Mouse (Mus musculus) embryo, embryonic 9.5 days (tissue): ENCODE results near the gene Mcf2l.

Experiments used
- DNase-seq: peaks from one replicate; pipeline ENCODE4 v3.0.0-alpha.2; 2017; ENCODE audit errors: extremely low spot score

Gene Mcf2l

DNA sequence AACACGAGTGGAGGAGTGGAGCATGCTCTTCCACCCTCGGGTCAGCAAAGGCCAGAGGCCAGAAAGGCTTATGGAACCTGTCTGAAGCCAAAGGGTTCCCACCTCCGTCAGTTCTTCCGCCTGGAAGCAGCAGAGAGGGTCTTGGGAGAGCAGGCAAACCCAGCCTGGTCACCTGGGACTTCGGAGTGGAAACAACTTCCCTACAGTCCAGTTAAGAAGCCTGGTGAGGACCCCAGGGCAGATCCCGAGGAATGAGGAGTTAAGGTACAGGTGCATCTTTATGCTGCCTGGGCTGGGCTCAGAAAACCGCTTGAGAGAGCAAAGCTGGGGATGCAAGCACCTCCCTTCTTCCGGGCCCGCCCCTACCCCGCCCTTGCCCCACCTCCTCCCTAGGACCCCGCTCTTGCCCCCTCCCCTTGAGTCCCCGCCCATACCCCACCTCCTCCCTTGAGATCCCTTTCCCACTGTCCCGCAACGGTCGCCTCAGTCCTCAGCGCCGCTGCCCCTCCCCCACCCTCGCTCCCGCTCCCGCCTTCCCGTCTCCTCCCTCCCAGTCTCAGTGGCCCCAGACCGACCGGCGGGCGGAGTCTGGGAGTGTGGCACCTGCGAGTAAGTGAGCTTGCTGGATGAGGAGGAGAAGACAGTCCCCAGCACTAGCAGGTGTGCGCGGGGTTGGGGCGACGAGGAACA is at the start of gene Mcf2l:
Mcf2l (plus strand) TSS at position 450 of the 690 bp plus-strand sequence.
- peak; percentile 91 for DNase-seq

DNA sequence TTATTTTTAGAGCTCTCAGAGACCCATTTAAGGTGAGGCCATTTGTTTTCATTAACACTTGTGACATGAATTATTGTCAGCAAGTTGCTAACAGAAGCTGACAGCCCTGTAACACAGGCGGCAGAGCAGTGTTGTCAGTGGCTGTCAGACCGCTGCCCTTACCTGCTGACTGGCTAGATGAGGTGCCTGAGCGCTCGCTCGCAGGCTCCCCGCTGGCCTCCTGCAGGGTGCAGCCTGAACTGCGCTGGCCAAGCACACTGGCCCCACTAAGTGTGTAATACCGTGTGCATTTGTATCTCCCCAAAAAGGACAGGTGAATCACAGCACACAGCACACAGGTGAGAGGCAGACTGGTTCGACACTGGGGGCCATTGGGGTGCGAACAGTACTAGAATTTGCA is 49.0 kb upstream of the Mcf2l start:
- no peak for DNase-seq

DNA sequence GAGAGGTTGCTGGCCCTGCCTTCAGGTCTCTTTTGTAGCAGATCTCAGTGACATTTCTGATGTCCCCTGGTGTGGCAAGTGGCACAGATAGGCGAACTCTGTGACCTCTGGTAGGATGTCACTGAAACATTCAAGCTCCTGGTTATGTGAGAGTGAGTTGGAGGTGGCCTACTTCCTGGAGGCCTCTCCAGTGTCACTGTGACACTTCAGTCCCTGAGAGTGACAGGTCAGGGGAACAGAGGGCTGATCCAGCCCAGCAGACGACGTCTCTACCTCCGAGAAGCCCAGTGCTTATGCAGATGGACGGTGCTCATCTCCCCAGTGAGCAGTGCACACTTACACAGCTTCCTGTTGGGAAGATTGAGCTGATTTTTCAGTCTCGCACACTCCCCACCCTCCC is 48.4 kb upstream of the Mcf2l start:
- no peak for DNase-seq

DNA sequence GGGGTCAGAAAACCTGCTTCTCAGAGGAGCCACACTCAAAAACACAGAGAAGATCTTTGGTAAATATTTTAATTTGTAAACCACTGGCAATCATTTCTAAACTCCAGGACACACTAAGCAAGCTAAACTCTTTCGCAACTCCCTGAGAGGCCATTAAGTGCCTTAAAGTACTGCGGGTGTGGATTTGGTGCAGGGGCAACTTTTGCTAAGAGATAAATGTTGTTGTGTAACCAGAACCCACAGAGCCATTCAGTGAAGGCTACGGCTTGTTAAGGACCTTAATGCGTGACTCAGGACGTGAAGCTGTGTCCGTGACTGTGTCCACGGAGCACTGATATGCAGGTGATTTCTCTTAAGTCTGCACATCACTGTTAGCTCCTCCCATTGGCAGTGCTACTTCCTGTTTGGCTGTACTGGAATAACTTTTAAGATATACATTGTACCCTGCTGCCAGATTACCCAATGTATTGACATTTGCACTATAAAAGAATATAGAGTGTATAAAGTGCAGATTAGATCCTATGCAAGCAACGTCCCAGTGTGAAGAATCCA is 47.8 kb upstream of the Mcf2l start:
- no peak for DNase-seq

DNA sequence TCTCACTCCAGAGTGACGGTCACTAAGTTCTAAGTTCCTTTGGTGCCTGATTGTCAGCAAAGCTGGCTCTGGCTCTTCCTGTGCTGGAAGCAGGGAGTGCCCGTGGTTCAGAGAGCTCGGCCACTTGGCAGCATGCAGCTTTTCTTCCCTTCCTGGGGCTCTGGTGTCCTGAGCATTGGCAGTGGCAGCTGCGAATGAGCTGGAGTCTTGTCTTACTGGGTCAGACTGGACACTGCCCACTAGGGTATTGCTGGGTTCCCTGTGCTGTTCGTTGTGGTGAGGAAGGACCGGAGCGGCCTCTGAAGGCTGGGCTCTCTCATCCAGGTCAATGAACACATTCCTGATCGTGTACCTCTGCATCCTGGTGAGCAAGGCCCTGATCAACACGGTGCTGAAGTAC is 46.5 kb upstream of the Mcf2l start:
- DNase-seq = no peak

DNA sequence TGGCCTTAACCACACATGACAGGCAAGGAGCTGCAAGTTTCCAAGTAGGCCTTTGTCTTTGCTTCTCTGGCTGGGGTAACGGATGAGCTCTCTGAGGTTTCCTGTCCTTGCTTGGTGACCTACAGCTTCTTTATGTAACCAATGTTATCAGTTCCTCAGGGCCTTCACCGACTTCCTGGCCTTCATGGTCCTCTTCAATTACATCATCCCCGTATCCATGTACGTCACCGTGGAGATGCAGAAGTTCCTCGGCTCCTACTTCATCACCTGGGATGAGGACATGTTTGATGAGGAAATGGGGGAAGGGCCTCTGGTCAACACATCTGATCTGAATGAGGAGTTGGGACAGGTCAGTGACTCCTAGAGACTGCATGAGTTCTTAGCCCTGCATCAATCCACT is 45.3 kb upstream of the Mcf2l start:
- DNase-seq = no peak

DNA sequence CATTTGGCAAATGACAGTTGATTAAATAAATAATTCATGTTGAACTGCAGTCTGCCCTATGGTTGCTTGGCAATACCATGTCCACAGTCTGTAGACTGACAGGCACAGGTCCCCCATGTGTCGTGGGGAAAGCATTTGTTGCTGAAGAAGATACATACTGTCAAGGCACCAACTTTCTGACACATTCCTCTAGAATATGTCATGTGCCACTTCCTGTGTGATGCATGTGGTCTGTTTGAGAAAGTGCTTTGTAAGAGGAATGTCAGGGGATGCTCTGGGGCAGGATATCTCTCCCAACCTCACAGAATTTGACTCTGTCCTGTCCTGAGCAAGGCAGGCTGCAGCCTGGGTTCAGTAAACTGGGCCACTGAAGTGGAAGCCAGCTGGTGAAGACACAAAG is 44.2 kb upstream of the Mcf2l start:
- no peak for DNase-seq

DNA sequence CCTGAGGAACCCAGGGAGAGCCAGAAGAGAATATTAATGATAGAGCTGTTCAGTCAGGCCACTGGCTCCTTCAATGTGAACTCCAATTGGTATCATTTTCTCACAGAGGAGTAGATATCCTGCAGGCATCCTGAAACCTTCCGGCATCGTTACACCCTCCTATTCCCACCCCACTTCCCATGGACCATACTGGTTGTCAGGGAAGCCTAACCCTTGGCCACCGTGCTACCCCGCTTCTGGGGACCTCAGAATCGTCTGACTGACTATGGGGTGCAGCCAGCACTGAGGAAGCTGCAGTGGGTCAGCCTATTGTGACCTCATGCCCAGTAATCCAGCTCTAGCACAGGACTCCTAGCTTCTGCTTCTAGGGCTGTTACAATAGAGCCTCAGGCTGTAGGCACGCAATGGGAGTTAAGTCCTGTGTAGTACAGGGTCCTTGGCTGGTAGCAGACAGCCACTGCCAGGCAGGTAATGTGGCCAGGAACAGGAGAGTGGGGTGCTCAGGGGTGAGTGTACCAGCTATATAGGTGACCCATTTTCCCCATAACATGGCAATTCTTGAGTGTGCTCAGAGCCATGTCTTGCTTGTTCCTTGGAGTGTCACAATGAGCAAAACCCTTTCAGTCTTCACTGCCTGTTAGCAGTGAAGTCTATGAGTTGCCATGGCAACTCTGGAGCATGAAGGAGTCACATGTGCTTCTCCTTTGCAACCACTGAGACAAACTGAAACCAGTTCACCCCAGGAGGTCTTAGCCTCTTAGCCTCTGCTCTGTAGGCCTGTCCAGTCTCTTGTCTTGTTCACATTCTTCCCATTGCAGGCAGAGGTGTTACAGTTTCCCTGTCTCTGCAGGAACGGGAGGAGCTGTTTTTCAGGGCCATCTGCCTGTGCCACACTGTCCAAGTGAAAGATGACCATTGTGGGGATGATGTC is 41.7 kb upstream of the Mcf2l start:
- peak; percentile 25 for DNase-seq

DNA sequence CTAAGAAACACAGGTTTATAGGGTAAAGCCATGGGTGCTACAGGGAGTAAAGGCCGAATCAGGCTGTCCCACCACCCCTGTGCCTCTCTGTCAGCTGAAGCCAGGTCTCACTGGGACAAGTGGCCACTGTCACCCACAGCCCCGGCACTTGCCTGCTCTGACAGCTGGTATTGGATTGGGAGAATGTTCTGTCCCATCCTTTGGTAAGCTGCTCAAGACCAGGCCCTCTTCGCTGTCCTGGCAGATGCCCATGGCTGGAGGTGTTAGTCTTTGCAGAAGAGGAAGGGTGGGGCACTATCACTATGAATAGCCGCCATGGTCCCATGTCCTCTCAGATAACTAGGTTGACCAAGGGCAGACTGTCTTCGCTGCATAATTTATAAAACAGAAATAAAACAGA is 40.0 kb upstream of the Mcf2l start:
- no peak for DNase-seq

DNA sequence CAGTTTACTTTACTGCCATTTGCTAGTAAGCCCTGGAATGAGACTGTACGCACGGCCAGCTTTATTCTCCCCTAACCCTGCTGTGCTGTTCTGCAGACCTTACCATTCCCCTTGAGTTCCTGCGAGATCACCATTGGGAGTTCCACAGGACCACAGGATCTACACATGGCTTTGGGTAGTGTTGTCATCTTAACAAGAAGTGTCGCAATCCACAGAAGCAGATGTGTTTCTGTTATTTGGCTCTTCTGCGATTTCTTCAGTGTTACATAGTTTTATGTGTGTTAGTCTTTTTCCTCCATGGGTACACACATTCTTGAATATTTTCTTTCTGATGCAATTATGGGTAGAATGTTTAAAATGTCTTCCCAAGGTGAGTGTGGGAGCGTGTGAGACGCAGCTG is 32.8 kb upstream of the Mcf2l start:
- DNase-seq = no peak

DNA sequence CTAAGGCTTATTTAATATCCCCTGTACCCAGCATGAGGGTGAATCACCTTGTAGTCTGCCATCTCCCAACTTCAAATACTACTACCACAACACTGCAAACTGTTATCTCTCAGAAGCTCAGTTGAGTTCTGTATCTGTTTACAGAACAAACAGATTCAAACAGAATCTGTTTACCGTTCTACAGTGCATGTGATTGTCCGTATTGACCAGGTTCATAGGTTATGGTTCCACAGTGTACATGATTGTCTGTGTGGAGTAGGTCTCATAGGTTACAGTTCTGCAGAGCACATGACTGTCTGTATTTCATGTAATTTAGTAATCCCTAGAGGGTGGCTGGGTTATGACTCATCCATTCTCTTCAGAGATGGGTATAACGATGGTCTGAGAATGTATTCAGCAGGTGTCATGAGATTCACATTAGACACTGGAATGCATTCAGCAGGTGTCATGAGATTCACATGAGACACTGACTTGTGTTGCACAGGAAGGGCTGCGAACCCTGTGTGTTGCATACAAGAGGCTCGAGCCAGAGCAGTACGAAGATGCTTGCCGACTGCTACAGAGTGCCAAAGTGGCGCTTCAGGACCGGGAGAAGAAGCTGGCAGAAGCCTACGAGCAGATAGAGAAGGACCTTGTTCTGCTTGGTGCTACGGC is 31.1 kb upstream of the Mcf2l start:
- no peak for DNase-seq

DNA sequence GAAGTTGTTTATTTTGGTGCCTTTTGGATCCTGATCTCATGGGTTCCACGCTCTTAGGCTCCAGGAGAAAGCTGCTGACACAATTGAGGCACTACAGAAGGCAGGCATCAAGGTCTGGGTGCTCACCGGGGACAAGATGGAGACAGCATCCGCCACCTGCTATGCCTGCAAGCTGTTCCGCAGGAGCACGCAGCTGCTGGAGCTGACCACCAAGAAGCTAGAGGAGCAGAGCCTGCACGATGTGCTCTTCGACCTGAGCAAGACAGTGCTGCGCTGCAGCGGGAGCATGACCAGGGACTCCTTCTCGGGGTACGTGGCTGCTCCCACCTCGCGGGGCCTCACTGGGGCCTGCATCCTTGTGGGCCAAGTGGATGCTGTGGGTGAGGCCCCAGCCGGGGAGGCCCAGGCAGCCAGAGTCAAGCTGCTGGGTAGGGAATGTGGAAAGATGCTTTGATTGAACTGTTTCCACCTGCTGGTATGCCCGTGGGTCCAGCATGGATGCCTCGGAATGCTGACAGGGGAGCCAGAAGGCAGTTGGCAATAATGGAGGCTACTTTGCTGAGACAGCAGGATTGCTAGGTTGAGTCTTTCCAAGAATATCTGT is 29.2 kb upstream of the Mcf2l start:
- DNase-seq = no peak

DNA sequence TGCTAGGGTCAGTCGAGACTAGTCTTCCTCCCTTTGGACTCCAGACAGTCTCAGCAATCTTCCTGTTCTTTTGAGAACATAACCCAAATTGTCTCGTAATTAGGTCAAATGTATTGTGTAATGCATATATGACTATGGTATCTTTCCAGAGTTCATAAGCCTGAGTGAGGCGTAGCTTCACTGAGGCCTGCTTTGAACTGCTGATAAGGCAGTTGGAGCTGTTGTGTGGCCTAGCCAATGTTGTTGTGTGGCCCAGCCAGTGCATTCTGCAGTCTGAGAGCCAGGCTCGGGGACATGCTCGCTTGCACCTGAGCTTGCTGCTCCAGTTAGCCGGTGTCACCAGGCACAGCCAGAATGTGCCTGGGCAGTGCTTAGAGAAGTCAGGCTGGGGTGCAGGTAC is 27.2 kb upstream of the Mcf2l start:
- no peak for DNase-seq

DNA sequence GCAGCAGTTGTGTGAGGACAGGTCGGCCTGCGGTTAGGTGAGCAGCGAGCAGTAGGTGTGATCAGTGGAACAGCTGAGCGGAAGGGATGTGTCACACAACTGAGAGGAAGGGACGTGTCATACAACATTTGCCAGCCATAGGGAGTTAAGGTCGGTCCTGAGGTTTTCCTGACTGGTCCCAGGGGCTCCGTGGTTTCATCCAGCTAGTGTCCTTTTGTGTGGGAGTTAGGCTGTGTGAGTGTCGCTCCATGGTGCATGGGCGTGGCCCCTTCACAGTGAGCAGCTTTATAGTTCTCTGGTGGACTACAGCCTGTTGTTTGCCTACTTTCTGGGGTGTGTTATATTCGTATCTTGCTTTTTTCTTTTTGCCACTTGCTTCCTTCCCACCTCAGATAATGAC is 22.4 kb upstream of the Mcf2l start:
- no peak for DNase-seq

DNA sequence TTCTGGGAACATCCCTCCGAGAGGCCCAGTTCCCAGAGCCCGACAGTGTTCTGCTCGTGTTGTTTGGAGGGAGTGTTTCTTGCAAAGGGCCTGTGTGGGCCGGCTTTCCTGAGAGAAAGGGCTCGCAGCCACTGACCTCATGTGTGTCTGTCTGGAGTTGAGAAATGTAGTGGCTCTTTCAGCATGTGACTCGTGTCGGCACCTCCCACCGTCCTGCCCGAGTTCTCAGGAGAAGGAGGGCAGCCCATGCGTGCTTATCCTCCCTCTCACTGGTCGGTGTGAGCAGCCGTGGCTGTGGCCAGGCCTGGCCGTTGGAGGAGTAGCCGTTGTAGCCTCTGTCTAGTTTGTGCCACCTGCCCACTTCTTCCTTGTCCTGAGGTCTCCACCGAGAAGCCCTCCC is 17.6 kb upstream of the Mcf2l start:
- no peak for DNase-seq

DNA sequence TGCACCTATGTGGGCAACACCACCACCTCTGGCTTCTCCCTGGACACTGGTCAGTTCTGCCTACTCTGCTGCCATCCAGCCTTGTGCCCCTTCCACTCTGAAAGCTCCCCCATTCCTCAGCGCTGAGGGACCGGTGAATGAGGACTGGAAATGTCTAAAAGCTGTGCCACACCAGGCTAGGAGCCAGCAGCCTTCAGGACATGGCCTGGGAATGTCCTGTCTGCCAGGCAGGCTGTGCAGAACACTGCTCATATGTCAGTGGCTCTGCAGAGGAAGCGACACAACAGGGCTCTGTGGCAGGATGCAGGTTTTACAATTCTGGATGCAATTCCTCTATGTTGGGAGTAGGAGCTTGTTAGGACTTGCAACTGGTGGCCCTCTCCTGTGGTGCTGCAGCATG is 10.5 kb upstream of the Mcf2l start:
- DNase-seq = no peak

DNA sequence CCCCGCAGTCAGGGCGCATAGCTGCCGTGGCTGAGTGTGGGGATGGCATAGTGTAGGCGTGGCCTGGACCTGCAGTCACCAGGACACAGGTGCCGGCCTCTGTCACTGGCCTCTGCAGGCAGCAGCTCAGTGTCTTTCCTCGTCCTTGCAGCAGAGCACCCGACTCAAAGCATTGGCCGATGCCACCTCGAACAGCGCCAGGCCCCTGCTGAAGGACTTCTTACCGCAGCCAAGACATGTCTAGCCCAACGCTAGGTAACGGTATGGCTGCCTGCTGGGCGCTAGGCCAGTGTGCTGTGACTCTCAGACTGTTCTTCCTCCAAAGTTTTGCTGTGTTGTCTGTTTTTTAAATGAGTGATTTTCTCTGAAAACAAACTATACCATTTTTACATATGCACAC is 10.0 kb upstream of the Mcf2l start:
- no peak for DNase-seq

DNA sequence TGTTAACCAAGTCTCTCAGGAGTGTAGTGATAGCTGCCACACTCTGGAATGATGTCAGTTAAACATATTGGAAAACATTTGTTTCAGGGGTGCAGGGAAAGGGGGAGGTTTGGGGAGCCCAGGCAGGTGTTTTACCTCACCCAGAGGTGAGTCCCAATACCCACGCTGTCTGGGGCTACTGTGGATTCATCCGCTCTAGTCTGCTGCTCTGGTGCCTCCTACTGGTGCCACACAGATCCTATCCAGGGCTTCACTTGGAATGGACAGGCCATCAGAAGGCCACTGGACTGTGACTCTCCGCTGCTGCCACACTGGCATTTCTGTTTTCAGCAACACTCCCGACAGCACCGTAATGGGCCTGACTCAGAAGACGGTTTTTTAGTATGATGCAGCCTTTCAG is 7.8 kb upstream of the Mcf2l start:
- DNase-seq = no peak

DNA sequence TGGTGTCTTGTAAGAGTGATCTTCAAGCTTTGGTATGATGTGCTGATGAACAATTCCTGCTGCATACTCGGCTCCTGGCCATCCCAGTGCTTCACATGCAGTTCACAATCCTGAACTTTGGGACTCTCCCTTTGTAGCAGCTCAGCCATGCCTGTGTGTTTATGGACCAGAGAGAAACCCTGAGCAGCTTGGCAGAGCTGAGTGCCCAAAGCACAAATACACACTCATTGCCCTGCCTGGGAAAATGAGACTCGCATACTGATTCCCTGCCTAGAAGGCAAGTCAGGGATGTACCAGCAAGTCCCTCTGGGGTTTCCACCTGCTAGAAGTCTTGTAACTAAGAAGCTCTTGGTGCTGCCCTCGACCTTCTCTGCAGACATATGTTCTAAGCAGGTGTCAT is 3.9 kb upstream of the Mcf2l start:
- DNase-seq = no peak

DNA sequence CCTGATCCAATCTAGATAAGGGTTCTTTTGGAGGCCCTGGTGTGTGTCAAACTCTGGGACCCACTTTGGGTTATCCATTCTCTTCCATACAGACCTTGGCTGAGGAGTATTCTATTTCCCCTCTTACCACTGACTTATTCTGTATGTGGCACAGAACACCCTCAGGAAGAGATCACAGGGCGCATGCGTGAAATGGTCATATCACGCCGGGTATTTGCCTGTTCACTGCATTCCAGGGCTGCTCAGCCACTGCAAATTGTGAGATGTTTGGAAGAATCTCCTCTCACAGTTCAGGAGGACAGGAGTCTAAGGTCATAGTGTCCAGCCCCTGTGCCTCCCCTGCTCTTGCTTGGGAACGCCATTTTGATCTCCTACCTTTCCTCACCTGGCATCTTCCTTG is 3.0 kb upstream of the Mcf2l start:
- no peak for DNase-seq

DNA sequence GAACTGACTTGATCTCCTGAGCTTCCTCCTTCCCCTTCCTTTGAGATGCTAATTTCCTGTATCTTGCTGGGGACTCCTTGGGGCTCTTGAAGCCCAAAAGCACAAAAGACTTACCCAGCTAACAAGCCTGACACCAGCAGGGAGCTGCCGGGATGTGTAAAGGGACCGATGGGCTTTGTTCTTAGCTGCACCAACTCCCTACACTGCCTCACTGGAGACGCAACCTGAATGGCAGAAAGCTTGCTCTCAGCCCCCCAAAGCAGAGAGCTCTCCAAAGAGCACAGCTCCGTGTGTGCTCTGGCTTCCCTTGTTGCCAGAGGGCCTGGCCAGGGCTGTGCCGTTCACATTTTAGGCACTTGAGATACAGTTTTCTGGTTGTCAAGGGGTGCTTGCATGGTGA is 2.1 kb upstream of the Mcf2l start:
- DNase-seq = peak; percentile 62

DNA sequence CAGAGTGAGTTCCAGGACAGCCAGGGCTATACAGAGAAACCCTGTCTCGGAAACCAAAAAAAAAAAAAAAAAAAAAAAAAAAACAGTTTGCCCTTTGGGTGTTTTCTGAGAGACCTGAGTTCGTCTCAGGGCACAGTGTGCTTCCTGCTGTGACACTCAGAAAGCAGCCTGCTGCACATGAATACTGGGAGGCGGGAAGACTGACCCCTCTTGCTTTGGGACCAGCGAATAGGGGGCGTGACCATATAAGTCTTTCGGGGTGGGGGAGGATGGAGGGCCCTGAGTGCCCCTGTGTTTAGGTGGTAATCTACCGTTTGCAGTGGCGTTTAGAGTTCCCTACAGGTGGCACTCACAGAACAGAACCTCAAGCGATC is 636 bp upstream of the Mcf2l start:
- no peak for DNase-seq
